Mouse (Mus musculus) thymus, adult 18-20 months (tissue): ENCODE measurements at regions not wholly inside any gene's neighbourhood (a gene's known extent, or its start where the extent isn't known, plus 50 kb on each side); places are given as distances from the start of the nearest gene placed in this dataset.

Experiments
- DNase-seq, 2 experiments: peaks; one replicate each; pipeline ENCODE4 v3.0.0; 2022; ENCODE audit warnings: mixed read lengths in 2 of 2

- DNase-seq, result no peak
Measured at GRCm38 (mm10) chr13:51899319-51900042, 53.0 kb downstream of the Gadd45g start.

- DNase-seq, result no peak
Measured at GRCm38 (mm10) chr13:51900043-51900440, 53.6 kb downstream of the Gadd45g start.

- no peak for DNase-seq
Measured at GRCm38 (mm10) chr13:51902482-51903285, 56.2 kb downstream of the Gadd45g start.

- no peak for DNase-seq
Measured at GRCm38 (mm10) chr13:51903324-51903939, 57.0 kb downstream of the Gadd45g start.

- DNase-seq, result no peak
Measured at GRCm38 (mm10) chr13:51905270-51905669, 58.8 kb downstream of the Gadd45g start.

GRCm38 (mm10) chr13:51906103-51906502, 59.6 kb downstream of the Gadd45g start:
- DNase-seq, result no peak

- DNase-seq, result no peak
Measured at GRCm38 (mm10) chr13:51908514-51908913, 62.0 kb downstream of the Gadd45g start.

GRCm38 (mm10) chr13:51911296-51911998, 65.0 kb downstream of the Gadd45g start:
- DNase-seq, result peak in 1 of 2 experiments; percentile 38

GRCm38 (mm10) chr13:51912477-51912876, 66.0 kb downstream of the Gadd45g start:
- DNase-seq, result no peak

- no peak for DNase-seq
Measured at GRCm38 (mm10) chr13:51912994-51913393, 66.5 kb downstream of the Gadd45g start.

- DNase-seq, result no peak
Measured at GRCm38 (mm10) chr13:51916666-51917240, 70.3 kb downstream of the Gadd45g start.

GRCm38 (mm10) chr13:51917658-51918057, 71.2 kb downstream of the Gadd45g start:
- no peak for DNase-seq

- DNase-seq, result no peak
Measured at GRCm38 (mm10) chr13:51918108-51918507, 71.6 kb downstream of the Gadd45g start.

- DNase-seq, result no peak
Measured at GRCm38 (mm10) chr13:51918781-51919170, 72.3 kb downstream of the Gadd45g start.

- DNase-seq, result no peak
Measured at GRCm38 (mm10) chr13:51919171-51919793, 72.8 kb downstream of the Gadd45g start.

- no peak for DNase-seq
Measured at GRCm38 (mm10) chr13:51919937-51920336, 73.5 kb downstream of the Gadd45g start.

GRCm38 (mm10) chr13:51920511-51921351, 74.3 kb downstream of the Gadd45g start:
- DNase-seq, result no peak

- no peak for DNase-seq
Measured at GRCm38 (mm10) chr13:51921550-51921949, 75.1 kb downstream of the Gadd45g start.

- no peak for DNase-seq
Measured at GRCm38 (mm10) chr13:51926764-51927163, 80.3 kb downstream of the Gadd45g start.

GRCm38 (mm10) chr13:51929730-51930129, 83.3 kb downstream of the Gadd45g start:
- DNase-seq, result no peak

- DNase-seq, result no peak
Measured at GRCm38 (mm10) chr13:51930301-51930747, 83.8 kb downstream of the Gadd45g start.
